Mouse (Mus musculus): ENCODE results near the gene Zwint. TPM values are rescaled to one million over a fixed set of nuclear protein-coding genes. Genes with fewer than 3 reads are reported as not detected.

Zwint gene
- polyA plus RNA-seq, 1 experiment from 2014 or later, result 854 TPM

DNA sequence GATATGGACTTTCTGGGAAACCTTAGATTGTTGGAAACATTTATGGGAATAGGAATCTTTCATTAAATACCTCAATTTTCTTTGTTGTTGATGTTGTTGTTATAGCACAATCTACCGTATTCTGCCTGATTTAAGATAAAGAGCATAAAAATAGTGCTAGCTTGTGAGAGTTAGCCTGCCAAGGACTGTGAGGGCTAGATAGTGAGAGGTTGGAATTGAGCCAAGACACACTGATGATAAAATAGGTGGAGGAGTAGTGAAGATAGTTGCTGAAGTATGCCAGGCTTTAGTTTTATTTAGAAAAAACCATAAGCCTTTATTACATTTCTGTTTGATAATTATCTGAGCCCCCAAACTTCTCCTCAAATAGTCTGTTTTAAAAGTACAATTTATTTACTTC is 14.4 kb downstream of the Zwint start:
- H3K4me3 ChIP-seq, result no peak overlapping the region
- H3K36me3 ChIP-seq, result peaks cover 43% of the 10 kb centered on the region
- H3K9me3 ChIP-seq, result no peaks in the 10 kb centered on the region
- no peak overlapping the region for H3K27ac ChIP-seq (replicated peaks)
- no peaks in the 10 kb centered on the region for H3K4me1 ChIP-seq (replicated peaks)
- H3K4me2 ChIP-seq, result no peak overlapping the region
- no peak overlapping the region for H3K9ac ChIP-seq
- no peaks in the 10 kb centered on the region for H3K27me3 ChIP-seq
- ATAC-seq (ENCODE audit: low FRiP score, low read depth), result no peak
- WGBS, result 95% methylated on average over 1 of the region's 1 CpGs

DNA sequence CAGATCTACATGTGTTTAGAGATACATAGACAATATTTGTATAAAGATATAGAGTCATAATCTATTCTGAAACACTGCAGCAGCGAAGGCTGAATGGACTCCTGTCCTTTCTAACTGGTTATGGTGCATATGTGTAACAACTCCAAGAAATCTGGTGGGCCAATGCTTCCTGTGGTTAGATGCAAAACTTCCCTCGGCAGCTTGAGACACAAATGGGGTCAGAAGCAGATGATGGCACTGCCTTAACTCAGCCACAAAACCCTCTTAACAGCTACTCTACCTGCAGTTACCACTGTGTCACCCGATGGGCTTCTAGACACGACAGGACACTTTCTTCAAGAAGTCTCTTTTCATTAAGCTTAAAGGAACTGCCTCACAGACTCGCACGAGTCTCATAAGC is 21.3 kb downstream of the Zwint start:
- Histone ChIP-seq H3K4me2 (no peak overlapping the region), H3K27ac (replicated peaks) (no peak overlapping the region), H3K27me3 (no peaks in the 10 kb centered on the region), H3K4me3 (no peak overlapping the region), H3K4me1 (replicated peaks) (no peaks in the 10 kb centered on the region), H3K9me3 (no peaks in the 10 kb centered on the region), H3K36me3 (peaks cover 10% of the 10 kb centered on the region), H3K9ac (no peak overlapping the region)
- ATAC-seq (ENCODE audit: low FRiP score, low read depth), result no peak
- WGBS, result 94% methylated on average over 6 of the region's 6 CpGs

DNA sequence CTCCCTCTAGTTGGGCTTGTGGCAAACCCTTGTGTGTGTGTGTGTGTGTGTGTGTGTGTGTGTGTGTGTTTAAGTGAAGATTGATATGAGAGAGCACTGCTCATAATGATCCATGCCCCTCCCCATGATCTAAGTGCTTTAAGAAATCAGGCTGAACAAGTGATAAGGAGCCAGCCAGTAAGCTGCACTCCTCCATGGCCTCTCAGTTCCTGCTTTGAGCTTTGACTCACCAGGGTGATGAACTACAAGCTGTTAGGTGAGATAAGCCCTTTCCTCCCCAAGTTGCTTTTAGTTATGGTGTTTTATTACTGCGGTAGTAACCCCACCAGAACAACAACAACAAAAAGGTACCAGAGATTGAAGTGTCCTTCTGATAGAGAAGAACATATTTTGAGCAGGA is 21.9 kb downstream of the Zwint start:
- no peaks in the 10 kb centered on the region for H3K27me3 ChIP-seq
- WGBS, result 98% methylated on average over 1 of the region's 1 CpGs
- peaks cover 10% of the 10 kb centered on the region for H3K36me3 ChIP-seq
- no peaks in the 10 kb centered on the region for H3K9me3 ChIP-seq
- H3K4me3 ChIP-seq, result no peak overlapping the region
- H3K9ac ChIP-seq, result no peak overlapping the region
- no peak overlapping the region for H3K4me2 ChIP-seq
- no peak for ATAC-seq (ENCODE audit: low FRiP score, low read depth)
- no peaks in the 10 kb centered on the region for H3K4me1 ChIP-seq (replicated peaks)
- H3K27ac ChIP-seq (replicated peaks), result no peak overlapping the region

DNA sequence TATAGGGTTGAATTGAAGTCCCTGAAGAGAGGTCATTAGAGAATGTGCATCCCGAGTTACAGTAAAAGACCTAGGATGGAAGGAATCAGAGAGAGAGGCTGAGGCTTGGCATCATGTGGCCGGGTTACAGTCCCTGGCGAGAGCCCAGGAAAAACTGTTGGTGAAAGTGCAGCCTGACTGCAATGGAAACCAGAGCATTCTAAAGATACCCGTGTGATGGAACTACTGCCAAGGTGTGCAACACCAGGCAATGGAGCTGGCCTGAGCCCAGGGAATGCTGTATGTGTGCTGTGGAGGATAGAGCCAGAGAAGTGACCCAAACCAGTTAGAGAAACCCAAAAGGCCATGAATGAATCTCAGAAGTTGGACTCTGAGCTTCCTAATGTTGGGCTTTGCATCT is 24.4 kb downstream of the Zwint start:
- Histone ChIP-seq H3K27ac (replicated peaks) (no peak overlapping the region), H3K4me2 (no peak overlapping the region), H3K9ac (no peak overlapping the region), H3K36me3 (peaks cover 6% of the 10 kb centered on the region), H3K9me3 (no peaks in the 10 kb centered on the region), H3K4me1 (replicated peaks) (no peaks in the 10 kb centered on the region), H3K4me3 (no peak overlapping the region), H3K27me3 (no peaks in the 10 kb centered on the region)
- 91% methylated on average over 4 of the region's 4 CpGs for WGBS
- no peak for ATAC-seq (ENCODE audit: low FRiP score, low read depth)

DNA sequence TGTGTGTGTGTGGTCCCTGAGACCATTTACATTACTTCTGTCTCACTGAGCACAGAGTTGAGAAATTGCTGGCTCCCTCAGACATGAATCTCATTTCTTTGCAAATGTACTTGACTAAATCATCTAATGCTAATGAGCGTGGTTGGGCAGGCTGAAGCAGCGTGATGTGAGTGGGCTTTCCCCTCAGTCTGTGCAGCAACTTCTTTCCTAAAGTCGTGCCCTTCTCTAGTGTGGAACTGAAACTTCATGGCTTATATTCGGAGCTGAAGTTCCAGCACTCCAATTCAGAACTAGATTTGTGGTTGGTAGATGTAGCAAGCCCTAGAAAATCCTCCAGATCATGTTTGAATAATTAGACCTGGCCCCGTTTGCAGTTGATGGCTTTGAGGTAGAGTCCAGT is 46.4 kb downstream of the Zwint start:
- Histone ChIP-seq H3K9me3 (no peaks in the 10 kb centered on the region), H3K36me3 (no peaks in the 10 kb centered on the region), H3K4me1 (replicated peaks) (no peaks in the 10 kb centered on the region), H3K27ac (replicated peaks) (no peak overlapping the region), H3K4me3 (no peak overlapping the region), H3K9ac (no peak overlapping the region), H3K4me2 (no peak overlapping the region), H3K27me3 (no peaks in the 10 kb centered on the region)
- WGBS, result 86% methylated on average over 5 of the region's 5 CpGs
- ATAC-seq (ENCODE audit: low FRiP score, low read depth), result no peak

DNA sequence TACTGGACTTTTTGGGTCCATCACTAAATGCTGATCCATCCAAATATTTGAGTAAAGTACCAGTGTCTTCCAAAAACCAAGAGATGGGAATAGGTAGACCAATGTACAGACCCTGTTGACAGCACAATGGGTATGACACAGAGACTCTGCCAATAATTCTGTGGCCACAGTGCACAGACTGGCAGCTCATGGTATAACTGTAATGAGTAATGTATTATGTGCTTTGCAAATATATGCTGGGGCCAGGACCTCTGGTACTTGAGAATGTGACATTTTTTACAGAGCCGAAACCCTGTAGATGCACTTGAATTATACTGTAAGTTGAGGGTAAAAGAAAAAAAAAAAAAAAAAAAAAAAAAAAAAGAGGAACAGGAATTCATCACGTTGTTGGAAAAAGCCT is 59.1 kb downstream of the Zwint start:
- ATAC-seq (ENCODE audit: low FRiP score, low read depth), result no peak
- Histone ChIP-seq H3K27ac (replicated peaks) (no peak overlapping the region), H3K4me3 (no peak overlapping the region), H3K36me3 (no peaks in the 10 kb centered on the region), H3K4me1 (replicated peaks) (no peaks in the 10 kb centered on the region), H3K4me2 (no peak overlapping the region), H3K27me3 (no peaks in the 10 kb centered on the region), H3K9ac (no peak overlapping the region), H3K9me3 (no peaks in the 10 kb centered on the region)
- WGBS, result 65% methylated on average over 2 of the region's 2 CpGs
